8 mouse cellular contexts compared by ENCODE assay signal in the genomic region with DNA sequence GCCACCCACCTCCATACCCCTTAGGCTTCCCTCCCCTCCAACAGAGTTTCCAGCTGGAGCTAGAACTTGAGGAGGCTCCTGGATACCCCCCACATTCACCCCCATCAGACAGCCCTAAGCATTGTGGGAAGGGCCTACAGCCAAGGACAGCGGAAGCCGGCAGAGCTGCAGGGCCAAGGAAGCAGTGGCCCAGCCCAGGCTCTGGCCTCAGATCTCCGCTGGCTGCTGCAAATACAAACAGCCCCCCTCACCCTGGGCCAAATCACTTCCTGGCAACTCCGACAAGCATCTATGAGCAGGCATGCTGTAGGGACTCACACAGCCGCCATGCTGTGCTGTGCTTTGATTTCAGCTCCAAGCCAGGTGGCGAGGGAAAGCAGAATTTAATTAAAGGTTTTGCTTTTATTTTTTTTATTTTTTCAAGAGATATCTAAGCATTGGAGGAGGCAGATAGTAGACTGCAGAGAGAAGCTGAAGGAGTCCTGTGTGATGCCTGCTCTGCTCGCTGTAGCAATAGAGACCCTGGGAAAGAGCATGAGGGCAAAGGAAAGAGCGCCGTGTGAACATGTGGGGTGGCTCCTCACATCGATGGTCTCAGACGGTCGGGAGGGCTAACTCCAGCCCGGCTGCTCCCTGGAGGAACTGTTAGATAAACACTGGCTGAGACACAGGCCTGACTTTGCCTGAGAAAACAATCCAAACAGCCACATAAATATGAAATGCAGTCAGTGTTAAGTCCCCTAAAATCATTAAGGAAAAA.
DNase-seq lines count a peak whose midpoint lies in the region; ATAC-seq and TF ChIP-seq lines count a peak whose summit lies in the region.

No protein-coding gene starts in this region.

- H3K4me2 ChIP-seq in embryonic facial prominence, embryonic 11.5 days (ENCODE audit: low read depth, low read length), result no peak overlapping the region
- no peak overlapping the region for H3K4me2 ChIP-seq in kidney, embryonic 15.5 days

- no peaks in the 10 kb centered on the region for H3K27me3 ChIP-seq in embryonic facial prominence, embryonic 11.5 days (ENCODE audit: control insufficient read depth, insufficient read depth, low read length)
- no peaks in the 10 kb centered on the region for H3K27me3 ChIP-seq in kidney, embryonic 15.5 days

- 37% methylated on average over 13 of the region's 13 CpGs for WGBS in embryonic facial prominence, embryonic 11.5 days
- WGBS in kidney, embryonic 15.5 days, result 20% methylated on average over 13 of the region's 13 CpGs

- TF ChIP-seq CTCF in left cerebral cortex, adult 2 months (IDR thresholded peaks at IDR 0.05), result peak; percentile 32

- peak in 1 of 2 experiments; percentile 49 for DNase-seq in left cerebral cortex, adult 2 months (ENCODE audit: extremely low spot score in 1 of 2, low spot score in 2 of 2)
- no peak for DNase-seq in left cerebral cortex, postnatal 36 days (ENCODE audit: low spot score in 2 of 2)
- DNase-seq in embryonic facial prominence, embryonic 11.5 days (ENCODE audit: low spot score), result peak; percentile 53
- peak; percentile 80 to 86 for DNase-seq in heart, adult 9 months (ENCODE audit: low spot score in 2 of 2)
- peak; percentile 77 to 84 for DNase-seq in lung, adult 18-20 months
- peak; percentile 37 for DNase-seq in right cerebral cortex, postnatal 14 days
- DNase-seq in thymus, postnatal 14 days, result no peak

- no peaks in the 10 kb centered on the region for H3K9me3 ChIP-seq in embryonic facial prominence, embryonic 11.5 days (replicated peaks; ENCODE audit: control insufficient read depth, low read length)
- H3K9me3 ChIP-seq in kidney, embryonic 15.5 days (replicated peaks), result no peaks in the 10 kb centered on the region

- H3K27ac ChIP-seq in left cerebral cortex, adult 2 months, result peak overlapping the region; percentile 58
- no peak overlapping the region for H3K27ac ChIP-seq in embryonic facial prominence, embryonic 11.5 days (replicated peaks; ENCODE audit: low read depth, low read length)
- peak overlapping the region; percentile 85 for H3K27ac ChIP-seq in kidney, embryonic 15.5 days

- H3K4me1 ChIP-seq in embryonic facial prominence, embryonic 11.5 days (ENCODE audit: control insufficient read depth, insufficient read depth, low read length), result no peaks in the 10 kb centered on the region; the same call in 1 of the 2 replicates
- H3K4me1 ChIP-seq in kidney, embryonic 15.5 days, result peaks cover 35% of the 10 kb centered on the region

- no peak overlapping the region for H3K4me3 ChIP-seq in left cerebral cortex, adult 2 months
- no peak overlapping the region for H3K4me3 ChIP-seq in embryonic facial prominence, embryonic 11.5 days (ENCODE audit: low read depth, low read length)
- no peak overlapping the region for H3K4me3 ChIP-seq in kidney, embryonic 15.5 days (replicated peaks)

- intact Hi-C loops in left cerebral cortex, adult 2 months (cut with DNase I), result no loop called here
- intact Hi-C loops in left cerebral cortex, postnatal 36 days (cut with DNase I), result no loop called here

- ATAC-seq in embryonic facial prominence, embryonic 11.5 days (replicated peaks; ENCODE audit: insufficient number of reproducible peaks, low FRiP score, low TSS enrichment, low read depth), result peak; percentile 72; the same call in 1 of the 2 replicates
- ATAC-seq in kidney, embryonic 15.5 days (replicated peaks; ENCODE audit: low FRiP score), result peak; percentile 80

- no peaks in the 10 kb centered on the region; the same call in 1 of the 2 replicates for H3K36me3 ChIP-seq in embryonic facial prominence, embryonic 11.5 days (replicated peaks; ENCODE audit: control insufficient read depth, insufficient read depth, low read depth, low read length)
- peaks cover 89% of the 10 kb centered on the region for H3K36me3 ChIP-seq in kidney, embryonic 15.5 days

- H3K9ac ChIP-seq in embryonic facial prominence, embryonic 11.5 days (replicated peaks; ENCODE audit: low read length), result no peak overlapping the region
- no peak overlapping the region for H3K9ac ChIP-seq in kidney, embryonic 15.5 days

Comparison
In these comparisons a context has a peak if more than half of its experiments do, and no peak if none do; other contexts are left out.
1. DNase-seq: peak in embryonic facial prominence, embryonic 11.5 days (single experiment), heart, adult 9 months (2 of 2), lung, adult 18-20 months (2 of 2) and right cerebral cortex, postnatal 14 days (single experiment); none in left cerebral cortex, postnatal 36 days (0 of 2) and thymus, postnatal 14 days (single experiment).